Mouse (Mus musculus): Measurements from ENCODE around the gene Plscr2. TPM values are rescaled to one million over a fixed set of nuclear protein-coding genes. Genes with fewer than 3 reads are reported as not detected.

The Plscr2 gene
- total and polyA plus RNA-seq, 3 experiments, result 0.11 to 0.19 TPM; not detected in 1

DNA sequence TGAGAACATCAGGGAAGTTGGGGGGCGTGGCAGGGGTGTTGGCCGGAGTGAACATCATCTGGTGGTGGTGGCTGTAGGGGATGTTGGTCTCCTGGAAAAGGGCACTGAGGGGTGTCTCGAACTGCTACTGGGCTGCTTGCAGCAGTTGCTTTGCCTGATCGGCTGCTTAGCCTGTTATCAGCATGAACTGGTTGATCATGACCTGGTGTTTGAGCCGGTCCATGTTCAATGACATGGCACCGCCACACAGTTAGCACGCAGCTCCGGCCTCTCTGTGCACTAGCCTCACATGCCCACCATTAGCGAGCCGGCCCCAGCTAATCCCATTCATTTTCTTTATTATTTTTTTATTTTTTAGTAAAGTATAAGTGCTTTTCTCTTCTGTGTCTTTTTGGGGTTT is 59.4 kb downstream of the Plscr2 start:
- no peaks in the 10 kb centered on the region for H3K27me3 ChIP-seq (ENCODE audit: control insufficient read depth in 1 of 2, insufficient read depth in 2 of 2, low read length in 2 of 2)
- H3K9ac ChIP-seq (ENCODE audit: control insufficient read depth, low read depth, low read length, poor library complexity, severe bottlenecking), result no peak overlapping the region
- H3K4me1 ChIP-seq (ENCODE audit: control insufficient read depth in 1 of 2, insufficient read depth in 2 of 2, low read length in 2 of 2), result peaks cover 11 to 17% of the 10 kb centered on the region in 2 experiments
- peak overlapping the region; percentile 9; the same call in 1 of the 2 replicates for H3K27ac ChIP-seq (ENCODE audit: control insufficient read depth, low read depth, low read length)
- TF ChIP-seq JUND (IDR thresholded peaks at IDR 0.05; ENCODE audit: low read depth, low read length) (no peak), USF1 (IDR thresholded peaks at IDR 0.05; ENCODE audit: low read depth, low read length) (no peak), MAFK (IDR thresholded peaks at IDR 0.05; ENCODE audit: borderline replicate concordance, low read depth, low read length) (no peak), MYC (IDR thresholded peaks at IDR 0.05; ENCODE audit: low read depth, low read length) (no peak), NRF1 (IDR thresholded peaks at IDR 0.05; ENCODE audit: insufficient read depth, low read depth, low read length, poor library complexity, severe bottlenecking) (no peak), RAD21 (IDR thresholded peaks at IDR 0.05; ENCODE audit: low read depth, low read length) (no peak), ELF1 (IDR thresholded peaks at IDR 0.05; ENCODE audit: low read depth, low read length) (no peak), HCFC1 (IDR thresholded peaks at IDR 0.05; ENCODE audit: low read depth, low read length) (no peak), TAL1 (IDR thresholded peaks at IDR 0.05; ENCODE audit: low read length) (no peak)
- peak overlapping the region in 1 of 2 experiments; percentile 5; a peak in 1 of 4 replicates for H3K4me3 ChIP-seq (ENCODE audit: control insufficient read depth in 1 of 2, insufficient read depth in 1 of 2, low read depth in 2 of 2, low read length in 2 of 2)
- H3K36me3 ChIP-seq (ENCODE audit: control insufficient read depth in 1 of 2, insufficient read depth in 2 of 2, low read length in 2 of 2), result peaks cover 0 to 7% of the 10 kb centered on the region in 2 experiments; a peak in 2 of 4 replicates
- DNase-seq (ENCODE audit: low read depth, low spot score), result peak; percentile 44
- H3K79me2 ChIP-seq (ENCODE audit: control insufficient read depth, insufficient read depth, low read length, poor library complexity), result no peaks in the 10 kb centered on the region
- no peaks in the 10 kb centered on the region for H3K9me3 ChIP-seq (replicated peaks; ENCODE audit: insufficient read depth, low read length)

DNA sequence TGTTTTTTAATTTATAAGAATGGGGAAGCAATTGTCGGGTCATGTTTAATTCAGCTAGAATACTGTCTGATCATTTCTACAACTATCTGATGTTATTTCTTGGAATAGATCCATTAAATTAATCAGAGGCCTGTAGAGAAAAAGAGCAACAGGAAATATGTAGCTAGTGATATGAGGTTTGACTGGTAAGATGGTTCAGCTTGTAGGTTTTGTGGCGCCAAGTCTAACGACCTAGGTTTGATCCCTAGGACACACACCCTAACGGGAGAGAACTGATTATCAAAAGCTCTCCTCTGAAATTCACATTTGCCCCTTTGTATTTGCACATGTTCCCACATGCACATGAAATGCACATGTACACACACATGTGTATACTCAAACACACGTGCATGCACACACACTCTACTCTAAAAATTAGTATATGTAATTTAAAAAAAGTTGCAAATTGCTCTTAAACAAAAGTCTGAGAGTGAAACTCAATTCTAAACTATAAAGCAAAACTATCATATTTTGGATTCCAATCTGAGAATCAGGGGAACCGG is 59.9 kb downstream of the Plscr2 start:
- H3K4me3 ChIP-seq (ENCODE audit: control insufficient read depth in 1 of 2, insufficient read depth in 1 of 2, low read depth in 2 of 2, low read length in 2 of 2), result no peak overlapping the region; a peak in 1 of 4 replicates
- H3K4me1 ChIP-seq (ENCODE audit: control insufficient read depth in 1 of 2, insufficient read depth in 2 of 2, low read length in 2 of 2), result peaks cover 10 to 17% of the 10 kb centered on the region in 2 experiments
- no peaks in the 10 kb centered on the region for H3K27me3 ChIP-seq (ENCODE audit: control insufficient read depth in 1 of 2, insufficient read depth in 2 of 2, low read length in 2 of 2)
- DNase-seq (ENCODE audit: low read depth, low spot score), result peak; percentile 76
- no peak; the same call in 1 of the 2 replicates for TF ChIP-seq TAL1 (IDR thresholded peaks at IDR 0.05; ENCODE audit: low read length)
- TF ChIP-seq MAX (IDR thresholded peaks at IDR 0.05; ENCODE audit: low read length), result peak; percentile 57; the same call in 1 of the 2 replicates
- no peak for TF ChIP-seq CHD2 (IDR thresholded peaks at IDR 0.05; ENCODE audit: low read length)
- TF ChIP-seq GATA1 (IDR thresholded peaks at IDR 0.05; ENCODE audit: low read depth, low read length), result peak; percentile 89
- TF ChIP-seq ZC3H11A (IDR thresholded peaks at IDR 0.05; ENCODE audit: low read depth, low read length), result no peak
- no peak for TF ChIP-seq POLR2AphosphoS5 (IDR thresholded peaks at IDR 0.05; ENCODE audit: borderline replicate concordance, low read depth, low read length)
- TF ChIP-seq EP300 (IDR thresholded peaks at IDR 0.05; ENCODE audit: low read depth in 1 of 2, low read length in 2 of 2), result peak; percentile 91 to 94
- TF ChIP-seq GABPA (IDR thresholded peaks at IDR 0.05; ENCODE audit: low read depth, low read length), result no peak
- peak; percentile 93 for TF ChIP-seq TCF12 (IDR thresholded peaks at IDR 0.05; ENCODE audit: low read depth, low read length)
- TF ChIP-seq MYB (IDR thresholded peaks at IDR 0.05; ENCODE audit: low read depth, low read length), result peak; percentile 82
- peak; percentile 91 for TF ChIP-seq RCOR1 (IDR thresholded peaks at IDR 0.05; ENCODE audit: low read depth, low read length)
- TF ChIP-seq RAD21 (IDR thresholded peaks at IDR 0.05; ENCODE audit: low read depth, low read length), result no peak
- peak; percentile 73 for TF ChIP-seq SIN3A (IDR thresholded peaks at IDR 0.05; ENCODE audit: low read length)
- TF ChIP-seq ZNF384 (IDR thresholded peaks at IDR 0.05; ENCODE audit: low read depth, low read length), result peak; percentile 90
- TF ChIP-seq NRF1 (IDR thresholded peaks at IDR 0.05; ENCODE audit: insufficient read depth, low read depth, low read length, poor library complexity, severe bottlenecking), result no peak
- peak; percentile 84 for TF ChIP-seq ETS1 (IDR thresholded peaks at IDR 0.05; ENCODE audit: low read depth, low read length)
- no peak for TF ChIP-seq CHD1 (IDR thresholded peaks at IDR 0.05; ENCODE audit: low read depth, low read length)
- no peak for TF ChIP-seq USF1 (IDR thresholded peaks at IDR 0.05; ENCODE audit: low read depth, low read length)
- TF ChIP-seq ZKSCAN1 (IDR thresholded peaks at IDR 0.05; ENCODE audit: low read depth, low read length), result no peak
- no peak for TF ChIP-seq MAFK (IDR thresholded peaks at IDR 0.05; ENCODE audit: borderline replicate concordance, low read depth, low read length)
- TF ChIP-seq USF2 (IDR thresholded peaks at IDR 0.05; ENCODE audit: borderline replicate concordance in 1 of 2, insufficient read depth in 1 of 2, low read depth in 1 of 2, low read length in 2 of 2), result no peak
- no peak for TF ChIP-seq ELF1 (IDR thresholded peaks at IDR 0.05; ENCODE audit: low read depth, low read length)
- TF ChIP-seq E2F4 (IDR thresholded peaks at IDR 0.05; ENCODE audit: borderline replicate concordance, low read depth, low read length), result peak; percentile 71
- peak; percentile 52; the same call in 1 of the 2 replicates for TF ChIP-seq MYC (IDR thresholded peaks at IDR 0.05; ENCODE audit: low read depth, low read length)
- no peak for TF ChIP-seq UBTF (IDR thresholded peaks at IDR 0.05; ENCODE audit: borderline replicate concordance, insufficient read depth, low read depth, low read length)
- peaks cover 0 to 7% of the 10 kb centered on the region in 2 experiments; a peak in 2 of 4 replicates for H3K36me3 ChIP-seq (ENCODE audit: control insufficient read depth in 1 of 2, insufficient read depth in 2 of 2, low read length in 2 of 2)
- H3K79me2 ChIP-seq (ENCODE audit: control insufficient read depth, insufficient read depth, low read length, poor library complexity), result no peaks in the 10 kb centered on the region
- no peaks in the 10 kb centered on the region for H3K9me3 ChIP-seq (replicated peaks; ENCODE audit: insufficient read depth, low read length)
- H3K9ac ChIP-seq (ENCODE audit: control insufficient read depth, low read depth, low read length, poor library complexity, severe bottlenecking), result no peak overlapping the region
- peak overlapping the region; percentile 44; the same call in 1 of the 2 replicates for H3K27ac ChIP-seq (ENCODE audit: control insufficient read depth, low read depth, low read length)

All from MEL (cell line).